Mouse (Mus musculus) liver (tissue): ENCODE results near the gene Trim67.

Source experiments
- DNase-seq: peaks from one replicate; pipeline ENCODE4 v3.0.0-alpha.2; 2020; ENCODE audit warnings: mixed read lengths

Trim67 gene

DNA sequence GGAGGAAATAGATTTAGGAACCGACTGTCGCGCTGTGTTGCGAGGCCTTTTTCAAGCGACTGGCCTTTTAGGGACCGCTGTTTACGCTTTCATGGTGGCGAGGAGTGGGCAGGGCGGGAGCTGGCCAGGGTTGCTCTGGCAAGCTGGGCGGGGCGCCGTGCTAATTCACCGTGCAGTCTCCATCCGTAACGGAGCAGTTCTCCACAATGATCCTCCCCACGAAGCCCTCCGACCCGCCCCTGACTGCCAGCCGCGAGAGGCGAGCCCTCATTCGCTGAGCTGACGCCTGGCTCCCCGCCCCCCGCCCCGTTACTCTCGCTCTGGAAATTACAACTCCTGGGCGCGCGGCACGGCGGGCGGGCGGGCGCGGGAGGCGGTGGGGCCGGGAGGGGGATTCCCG, at the start of gene Trim67:
TSS of gene Trim67 (plus strand) at position 385 of the 400 bp plus-strand sequence.
- peak; percentile 61 for DNase-seq

DNA sequence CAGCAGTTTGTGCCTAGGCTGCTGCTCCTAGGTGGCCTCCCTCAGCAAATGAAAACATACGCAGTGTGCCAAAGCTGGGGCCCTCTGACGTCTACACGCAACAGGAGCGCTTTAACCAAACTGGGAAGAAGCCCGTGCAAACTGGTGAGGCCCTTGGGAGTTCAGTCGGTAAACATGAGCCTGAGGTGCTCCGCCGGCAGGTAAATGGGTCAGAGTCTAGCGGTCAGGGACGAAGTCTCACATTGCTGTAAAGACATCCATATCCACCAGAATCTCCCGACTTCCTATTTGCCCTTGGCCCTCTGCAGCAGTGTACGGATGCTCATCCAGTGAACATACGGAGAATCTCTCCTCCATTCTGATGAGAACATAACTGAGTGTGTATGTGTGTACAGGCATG, 46.2 kb upstream of the Trim67 start:
- DNase-seq = no peak

DNA sequence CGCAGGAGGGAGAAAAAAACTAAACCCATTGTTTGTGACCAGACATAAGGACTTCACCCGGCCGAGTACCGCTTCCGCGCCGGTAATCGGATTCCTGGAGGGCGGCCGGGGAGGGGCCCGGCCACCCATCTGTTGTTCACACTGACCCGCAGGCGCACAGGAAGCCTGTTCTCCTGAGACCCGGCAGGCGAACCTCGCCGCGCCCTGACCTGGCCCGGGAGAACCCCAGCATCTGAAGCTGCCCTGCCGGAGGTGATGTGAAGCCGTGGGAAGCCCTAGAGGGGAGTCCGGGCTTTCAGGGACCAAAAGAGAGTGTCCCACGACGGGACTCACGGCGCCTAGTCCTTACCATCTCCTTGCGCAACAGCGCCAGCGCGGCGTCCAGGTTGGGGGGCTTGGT, 41.7 kb upstream of the Trim67 start:
- no peak for DNase-seq

DNA sequence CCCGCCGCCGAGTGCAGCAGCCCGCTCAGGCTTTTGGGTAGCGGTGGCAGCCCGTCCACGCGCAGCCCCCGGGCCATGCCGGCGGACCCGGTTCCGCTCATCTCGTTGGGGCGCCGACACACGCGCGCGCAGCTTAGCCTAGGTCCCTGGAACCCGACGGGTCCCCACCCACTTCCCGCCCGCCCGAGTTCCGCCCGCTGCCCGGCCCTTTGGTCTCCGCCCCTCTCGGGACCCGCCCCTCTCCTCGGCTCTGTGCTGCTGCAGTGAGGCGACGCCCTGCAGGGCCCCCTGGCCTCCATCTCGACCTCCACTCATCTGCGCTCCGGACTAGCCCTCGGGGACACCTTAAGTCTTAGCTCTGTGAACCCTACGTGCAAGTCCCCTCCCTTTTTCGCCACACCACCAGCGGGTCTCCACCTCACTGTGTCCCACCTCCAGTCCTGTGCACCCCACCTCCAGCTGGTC, 41.2 kb upstream of the Trim67 start, which contains the start of gene Fam89a:
TSS of gene Fam89a (minus strand) at position 124 of the 465 bp plus-strand sequence.
- peak; percentile 79 for DNase-seq

DNA sequence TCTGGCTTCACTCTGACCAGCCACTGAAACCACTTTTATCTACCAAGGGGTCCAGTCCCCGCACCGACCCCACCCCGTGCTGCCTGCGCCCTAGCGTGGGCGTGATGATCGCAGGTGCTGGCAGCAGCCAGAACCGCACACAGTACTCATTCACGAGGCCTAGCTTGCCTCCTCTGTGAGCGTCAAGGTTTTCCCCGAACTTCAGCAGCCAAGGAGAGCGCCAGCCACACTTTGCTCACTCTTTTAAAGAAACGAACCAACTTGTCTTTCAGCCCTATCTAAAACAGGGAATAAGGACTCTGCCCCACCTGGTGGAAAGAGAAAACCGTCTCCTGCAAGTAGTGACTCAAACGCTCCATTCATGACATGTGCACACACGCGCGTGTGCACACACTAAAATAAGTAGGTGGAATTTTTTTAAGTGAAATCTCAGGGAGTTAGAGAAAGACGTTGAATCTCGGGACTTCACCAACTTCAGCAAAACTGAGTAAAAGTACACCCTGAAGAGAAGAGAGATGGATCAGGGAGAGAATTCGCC, 40.5 kb upstream of the Trim67 start:
- DNase-seq = no peak

DNA sequence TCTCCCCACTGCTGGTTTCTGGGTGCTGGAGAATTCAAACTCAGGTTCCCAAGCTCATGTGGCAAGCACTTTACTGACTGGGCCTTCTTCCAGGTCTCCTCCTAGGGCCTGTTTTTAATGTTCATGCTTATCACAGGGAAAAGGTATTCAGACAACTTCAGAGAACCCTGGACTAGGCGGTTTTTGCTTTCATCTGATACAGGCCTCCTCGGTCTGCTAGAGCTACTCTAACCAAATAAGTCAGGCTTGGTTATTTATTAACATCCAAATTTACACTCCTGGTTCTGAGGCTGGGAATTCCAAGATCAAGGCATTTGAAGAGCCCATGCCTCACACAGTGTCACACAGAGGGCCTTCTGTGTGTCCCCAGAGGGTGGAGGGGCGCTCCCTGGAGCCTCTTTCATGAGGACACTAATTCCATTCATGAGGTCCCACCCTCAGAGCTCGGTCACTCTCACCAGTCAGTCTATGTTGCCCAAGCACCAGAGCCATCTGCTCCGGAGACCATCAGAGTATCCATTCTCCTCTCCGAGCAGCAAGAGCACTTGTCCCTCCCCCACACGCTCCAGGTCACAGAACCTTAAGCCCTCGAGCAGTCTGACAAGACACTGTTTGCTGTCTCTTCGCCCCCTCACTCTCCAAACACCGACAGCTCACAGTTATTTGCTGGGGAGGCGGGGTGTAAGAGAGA, 38.6 kb upstream of the Trim67 start:
- DNase-seq = peak; percentile 29

DNA sequence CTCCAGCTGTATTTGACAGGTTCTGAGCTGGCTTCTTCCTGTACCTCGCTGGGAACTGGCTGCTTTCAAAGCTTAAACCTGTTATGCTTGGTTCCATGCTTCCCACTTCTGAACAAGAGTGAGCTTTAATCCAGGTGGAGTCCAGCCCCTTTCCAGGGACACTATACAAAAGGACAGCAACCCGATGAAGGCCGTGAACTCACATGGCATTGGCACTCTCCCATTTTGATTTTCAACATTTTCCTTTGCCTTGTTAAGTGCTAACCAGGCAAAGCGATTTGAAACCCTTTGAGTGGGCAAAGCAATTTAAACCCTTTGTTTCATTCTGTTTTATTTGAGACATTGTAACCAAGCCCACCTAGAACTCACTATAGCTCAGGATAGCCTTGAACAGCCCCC, 38.1 kb upstream of the Trim67 start:
- no peak for DNase-seq

DNA sequence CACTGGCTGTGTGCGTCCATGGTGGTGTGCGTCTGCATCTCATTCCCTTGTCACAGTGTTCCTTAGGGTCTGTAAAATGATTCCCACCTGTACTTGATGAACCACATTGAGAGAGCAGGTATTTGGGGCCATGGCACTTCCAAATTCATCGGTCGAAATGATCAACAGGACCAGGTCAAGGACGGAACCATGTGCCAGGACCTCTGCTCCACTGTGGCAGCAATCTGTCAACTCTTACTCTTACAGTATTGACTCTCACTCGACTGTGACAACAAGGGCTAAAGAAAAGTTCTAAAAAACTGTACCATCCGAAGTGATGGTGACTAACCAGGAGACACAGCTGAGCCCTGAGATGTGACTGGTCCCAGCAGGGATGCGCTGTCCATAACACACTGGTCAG, 37.4 kb upstream of the Trim67 start:
- DNase-seq = no peak

DNA sequence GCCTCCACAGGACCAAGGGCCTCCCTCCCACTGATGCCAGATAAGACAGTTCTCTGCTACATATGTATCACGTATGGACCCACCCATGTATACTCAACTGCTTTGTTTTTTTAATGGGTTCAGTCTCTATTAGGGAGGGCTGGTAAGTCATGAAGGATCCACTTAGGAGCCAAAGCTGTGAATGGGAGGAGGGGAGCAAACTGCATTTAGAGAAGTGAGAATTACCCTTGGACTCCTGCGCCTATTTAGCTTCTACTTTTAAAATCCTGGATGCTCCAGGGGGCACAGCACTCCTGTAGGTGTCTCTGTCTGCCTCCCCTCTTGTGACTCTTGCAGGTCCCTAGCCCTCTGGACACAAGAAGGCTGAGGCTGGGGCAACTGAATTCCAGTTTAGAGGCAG, 36.7 kb upstream of the Trim67 start:
- no peak for DNase-seq

DNA sequence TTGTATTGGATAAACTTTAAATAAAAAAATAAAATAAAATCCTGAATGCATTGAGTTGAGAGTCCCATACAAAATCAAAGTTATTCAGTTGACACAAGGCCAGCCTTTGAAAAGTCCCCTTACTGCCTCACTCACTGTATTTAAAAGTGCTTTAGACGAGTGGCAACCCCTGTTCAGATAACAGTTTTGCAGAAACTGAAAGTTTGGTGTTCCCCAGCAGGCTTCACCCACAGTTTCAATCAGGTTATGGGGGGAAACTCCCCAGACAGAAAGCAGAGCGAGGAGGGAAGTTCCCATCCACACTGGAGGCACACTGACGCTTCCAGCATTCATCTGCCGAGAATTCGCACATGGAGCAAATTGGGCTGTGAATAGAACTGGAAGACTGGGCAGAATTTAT, 36.3 kb upstream of the Trim67 start:
- no peak for DNase-seq

DNA sequence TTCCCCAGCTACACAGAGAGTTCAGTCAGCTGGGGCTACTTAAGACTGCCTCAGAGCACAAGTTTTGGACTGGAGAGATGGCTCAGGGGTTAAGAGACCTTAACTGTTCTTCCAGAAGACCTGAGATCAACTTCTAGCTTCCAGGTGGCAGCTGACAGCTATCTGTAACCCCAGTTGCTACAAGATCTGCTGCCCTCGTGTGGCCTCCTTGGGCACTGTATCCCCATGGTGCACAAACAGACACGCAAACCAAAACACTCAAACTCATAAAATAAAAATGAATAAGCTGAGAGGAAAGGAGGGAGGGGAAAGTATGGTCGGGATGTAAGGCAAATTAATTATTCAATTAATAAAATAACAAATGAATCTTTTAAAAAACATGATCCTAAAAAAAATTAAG, 34.3 kb upstream of the Trim67 start:
- peak; percentile 36 for DNase-seq

DNA sequence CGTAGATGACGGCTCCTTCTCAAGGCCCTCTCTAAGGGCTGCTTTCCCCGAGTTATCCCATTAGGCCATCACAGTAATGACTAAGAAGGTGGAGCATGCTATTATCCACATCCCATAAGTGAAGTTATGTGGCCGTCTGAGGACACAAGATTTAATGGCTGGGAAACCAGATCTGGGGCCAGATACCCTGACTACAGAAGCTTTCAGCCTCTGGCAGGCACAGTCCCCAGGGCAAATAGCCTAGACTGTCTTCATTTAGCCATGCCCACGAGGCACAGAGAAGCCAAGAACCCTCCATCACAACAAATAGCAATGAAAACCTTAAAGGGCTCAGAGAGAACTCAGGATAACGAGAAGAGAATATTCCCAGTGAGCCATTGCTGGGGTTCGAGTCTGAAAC, 29.8 kb upstream of the Trim67 start:
- no peak for DNase-seq

DNA sequence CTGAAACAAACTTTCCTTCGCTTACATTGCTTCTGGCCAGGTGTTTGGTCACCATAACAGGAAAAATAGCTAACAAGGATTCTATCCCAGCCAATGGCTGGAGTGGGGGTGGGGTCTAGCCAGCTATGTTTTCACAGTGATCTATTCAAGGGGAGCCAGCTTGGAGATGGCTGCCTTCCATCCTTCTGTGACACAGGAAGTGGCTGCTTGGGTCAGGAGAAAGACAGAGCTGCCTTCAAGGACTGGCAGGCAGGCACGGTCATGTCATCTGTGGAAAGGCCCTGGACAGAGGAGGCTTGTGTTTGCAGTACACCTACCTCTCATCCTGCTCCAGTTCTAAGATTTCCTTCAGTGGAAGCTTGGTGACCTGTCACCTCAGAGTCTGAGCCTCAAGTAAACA, 20.5 kb upstream of the Trim67 start:
- DNase-seq = no peak

DNA sequence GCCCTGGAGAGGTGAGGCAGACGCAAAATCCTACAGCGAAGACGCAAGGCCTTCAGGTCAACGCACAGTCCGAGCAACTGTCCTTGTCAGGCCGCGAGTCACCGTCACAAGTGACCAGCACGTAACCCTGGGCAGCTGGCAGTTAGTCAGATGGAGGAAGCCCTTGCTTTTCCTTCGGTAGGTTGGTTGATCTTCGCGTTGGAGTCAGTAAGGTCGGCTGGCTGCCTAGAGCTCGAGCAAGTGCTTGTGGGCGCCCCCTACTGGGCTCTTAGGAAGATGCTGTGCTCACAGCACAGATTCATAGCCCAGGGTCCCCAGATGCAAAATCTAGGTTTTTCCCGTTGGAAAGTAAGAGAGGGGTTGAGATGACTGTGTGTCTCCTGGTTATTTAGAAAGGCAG, 17.2 kb upstream of the Trim67 start:
- peak; percentile 73 for DNase-seq

DNA sequence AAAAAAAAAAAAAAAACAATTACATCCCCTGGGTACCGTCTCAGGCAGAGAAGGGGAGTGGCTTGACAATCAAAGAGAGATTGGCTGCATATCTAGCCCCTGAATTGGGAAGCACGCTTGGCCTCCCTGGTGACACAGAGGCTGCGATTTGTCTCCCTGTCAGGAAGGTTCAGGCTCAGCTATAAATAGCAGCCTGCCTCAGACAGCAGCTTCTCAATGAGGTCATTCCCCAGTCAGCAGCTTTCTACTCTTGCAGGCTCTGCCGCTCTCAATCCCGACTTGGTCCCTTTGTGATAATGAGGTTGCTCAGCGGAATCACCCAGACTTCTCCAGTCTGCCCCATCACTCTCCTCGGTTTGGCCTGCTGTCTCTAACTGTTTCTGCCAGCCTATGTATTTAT, 12.7 kb upstream of the Trim67 start:
- DNase-seq = no peak

DNA sequence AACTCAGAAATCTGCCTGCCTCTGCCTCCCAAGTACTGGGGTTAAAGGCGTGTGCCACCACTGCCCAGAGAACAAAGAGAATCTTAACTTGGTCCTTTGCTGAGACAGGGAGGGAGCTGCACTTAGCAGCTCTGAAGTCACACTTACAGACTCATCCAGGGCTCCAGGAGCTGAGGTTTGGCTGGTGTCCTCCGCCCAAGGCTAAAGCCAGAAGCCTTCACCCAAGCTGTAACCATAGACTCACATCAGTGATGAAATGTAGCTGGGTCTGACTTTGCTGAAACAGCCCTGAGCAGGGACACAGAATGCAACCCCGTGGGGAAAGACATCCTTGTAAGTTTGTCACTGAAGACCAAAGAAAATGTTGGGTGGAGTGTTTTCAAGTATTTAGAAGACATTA, 10.5 kb upstream of the Trim67 start:
- DNase-seq = no peak

DNA sequence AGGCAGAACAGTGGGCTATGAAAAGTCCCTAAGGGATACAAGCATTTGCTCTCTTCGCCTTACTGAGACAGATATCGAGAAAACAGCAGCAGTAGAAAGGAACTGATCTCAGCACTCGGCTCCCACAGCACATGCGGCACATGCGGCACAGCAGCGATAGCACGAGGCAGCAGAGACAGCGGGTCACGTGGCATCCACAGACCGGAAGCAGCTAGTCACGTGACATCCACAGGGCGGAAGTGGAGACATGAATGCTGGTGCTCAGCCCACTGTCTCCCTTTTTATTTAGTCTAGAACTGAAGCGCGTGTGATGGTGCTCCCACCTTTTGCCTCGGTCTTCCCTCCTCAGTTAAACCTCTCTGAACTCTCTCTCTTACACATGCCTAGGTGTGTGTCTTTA, 9.7 kb upstream of the Trim67 start:
- DNase-seq = no peak

DNA sequence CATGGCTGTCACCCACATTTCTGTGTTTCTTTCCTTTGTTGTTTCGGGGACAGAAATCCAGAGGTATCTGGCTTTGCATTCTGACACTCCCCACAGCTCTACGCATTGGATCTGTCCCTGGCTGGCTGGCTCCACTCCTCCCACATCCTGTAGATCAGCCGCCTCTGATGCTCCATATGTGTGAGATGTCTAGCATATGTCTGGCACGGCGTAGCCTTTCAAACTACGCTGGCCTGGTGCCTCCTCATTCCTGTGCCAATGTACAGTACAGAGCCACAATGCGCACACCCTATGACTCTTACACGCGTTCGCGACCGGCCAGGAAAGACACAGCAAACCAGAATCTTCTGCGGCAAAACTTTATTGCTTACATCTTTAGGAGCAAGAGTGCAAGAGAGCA, 8.3 kb upstream of the Trim67 start:
- DNase-seq = no peak

DNA sequence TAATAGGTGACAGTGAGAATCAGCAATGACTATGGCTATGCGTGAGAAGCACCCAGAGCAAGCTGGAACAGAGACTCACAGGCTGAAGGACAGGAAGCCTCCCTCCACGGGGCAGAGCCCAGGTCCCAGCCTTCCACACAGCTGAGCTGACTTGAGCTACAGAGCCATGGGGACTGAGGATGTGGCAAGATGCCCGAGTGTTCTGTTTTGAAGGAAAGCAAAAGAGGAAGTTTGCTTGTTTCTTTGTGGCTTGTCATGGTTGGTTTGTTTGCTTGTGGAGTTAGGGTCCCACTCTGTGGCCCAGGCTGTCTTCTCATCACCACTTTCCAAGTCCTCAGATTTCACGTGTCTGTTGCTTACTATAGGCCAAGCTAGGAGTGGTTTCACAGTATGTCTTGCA, 2.2 kb upstream of the Trim67 start:
- no peak for DNase-seq

DNA sequence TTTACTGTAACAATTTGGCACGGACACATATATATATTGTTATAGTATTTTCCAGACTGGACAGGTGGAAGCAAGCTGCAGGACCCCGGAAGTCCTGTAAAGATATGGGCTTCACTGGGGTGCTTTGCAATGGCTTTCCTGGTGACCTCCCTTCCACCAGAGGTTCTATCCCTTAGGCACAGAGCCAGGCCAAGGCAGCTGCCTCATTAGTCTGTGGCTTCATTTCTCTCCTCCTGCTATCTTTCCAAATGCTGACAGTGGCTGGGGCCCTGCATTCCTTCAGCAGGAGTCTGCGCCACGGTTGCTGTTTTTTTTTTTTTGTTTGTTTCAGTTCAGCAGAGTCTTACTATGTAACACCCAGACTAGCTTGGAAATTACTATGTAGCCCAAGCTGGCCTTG, 1.1 kb upstream of the Trim67 start:
- DNase-seq = no peak

DNA sequence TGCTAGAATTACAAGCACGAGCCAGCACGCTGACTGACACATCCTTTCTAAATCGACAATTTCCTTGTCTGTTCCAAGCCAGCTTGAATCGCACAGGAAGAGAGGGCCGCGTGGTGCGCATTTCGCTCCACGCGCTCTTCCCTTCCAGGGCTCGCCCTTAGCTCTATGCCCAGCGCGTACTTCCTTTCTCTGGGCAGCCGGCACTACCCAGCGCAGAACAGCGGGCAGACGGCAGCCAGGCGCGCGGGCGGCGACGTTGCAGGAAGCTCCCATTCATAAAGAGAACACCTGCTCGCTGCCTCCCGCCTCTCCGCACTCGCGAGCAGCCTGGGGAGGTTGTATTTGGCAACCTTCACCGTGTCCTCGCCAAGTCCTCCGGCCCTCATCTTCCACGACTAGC, 706 bp upstream of the Trim67 start:
- no peak for DNase-seq

DNA sequence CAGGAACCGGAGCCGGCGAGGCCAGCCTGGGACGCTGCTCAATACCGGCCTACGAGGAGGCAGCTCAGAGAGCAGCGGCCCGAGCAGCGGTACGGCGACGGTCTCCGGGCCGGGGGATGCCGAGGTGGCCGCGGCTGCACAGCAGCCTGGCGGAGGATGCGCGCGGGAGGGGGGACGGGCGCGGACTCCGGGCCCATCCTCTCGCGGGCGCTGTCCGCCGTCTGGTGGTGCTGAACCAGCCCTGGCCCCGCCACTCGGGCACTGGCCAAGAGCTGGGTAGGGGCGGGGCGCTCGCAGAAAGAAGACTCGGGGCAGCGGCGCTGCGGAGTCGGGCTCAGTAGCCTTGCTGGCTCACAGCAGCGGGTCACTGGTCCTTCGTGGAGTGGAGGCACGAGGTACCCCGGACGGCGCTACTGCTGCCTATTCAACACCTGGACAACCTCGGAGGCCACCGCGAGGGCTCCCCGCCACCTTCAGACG, 320 bp downstream of the Trim67 start:
- peak; percentile 83 for DNase-seq

DNA sequence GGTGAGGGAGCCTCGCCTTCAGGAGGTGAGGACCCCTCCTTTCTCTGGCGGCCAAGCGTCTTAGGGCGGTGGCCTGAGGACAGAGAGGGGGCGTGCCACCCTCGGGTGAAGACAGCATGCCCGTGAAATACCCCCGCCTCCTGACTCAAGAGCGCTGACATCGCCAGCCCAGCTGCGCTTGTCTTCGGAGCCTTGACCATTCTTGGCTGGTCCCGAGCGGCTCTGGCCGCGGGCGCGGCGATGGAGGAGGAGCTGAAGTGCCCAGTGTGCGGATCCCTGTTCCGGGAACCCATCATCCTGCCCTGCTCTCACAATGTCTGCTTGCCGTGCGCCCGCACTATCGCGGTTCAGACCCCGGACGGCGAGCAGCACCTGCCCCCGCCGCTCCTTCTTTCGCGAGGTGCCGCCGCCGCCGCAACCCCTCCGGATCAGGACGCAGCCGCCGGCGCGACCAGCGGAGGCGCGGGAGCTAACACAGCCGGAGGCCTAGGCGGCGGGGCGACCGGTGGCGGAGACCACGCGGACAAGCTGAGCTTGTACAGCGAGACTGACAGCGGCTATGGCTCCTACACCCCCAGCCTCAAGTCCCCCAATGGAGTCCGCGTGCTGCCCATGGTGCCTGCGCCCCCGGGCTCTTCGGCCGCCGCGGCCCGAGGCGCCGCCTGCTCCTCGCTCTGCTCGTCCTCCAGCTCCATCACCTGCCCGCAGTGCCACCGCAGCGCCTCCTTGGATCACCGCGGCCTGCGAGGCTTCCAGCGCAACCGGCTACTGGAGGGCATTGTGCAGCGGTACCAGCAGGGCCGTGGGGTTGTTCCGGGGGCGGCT, 981 bp downstream of the Trim67 start:
- DNase-seq = no peak

DNA sequence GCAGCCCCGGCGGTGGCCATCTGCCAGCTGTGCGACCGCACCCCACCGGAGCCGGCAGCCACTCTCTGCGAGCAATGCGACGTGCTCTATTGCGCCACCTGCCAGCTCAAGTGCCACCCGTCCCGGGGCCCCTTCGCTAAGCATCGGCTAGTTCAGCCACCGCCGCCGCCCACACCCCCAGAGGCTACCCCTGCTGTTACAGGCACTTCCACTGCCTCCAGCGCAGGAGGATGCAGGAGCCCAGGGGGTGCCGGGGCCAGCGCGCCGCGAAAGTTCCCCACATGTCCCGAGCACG, 1.5 kb downstream of the Trim67 start:
- peak; percentile 38 for DNase-seq
